Mouse (Mus musculus): ENCODE data around the gene Dkkl1.
A peak's percentile ranks its signal among the peaks of the same experiment; 100 is the strongest.

Gene Dkkl1

DNA sequence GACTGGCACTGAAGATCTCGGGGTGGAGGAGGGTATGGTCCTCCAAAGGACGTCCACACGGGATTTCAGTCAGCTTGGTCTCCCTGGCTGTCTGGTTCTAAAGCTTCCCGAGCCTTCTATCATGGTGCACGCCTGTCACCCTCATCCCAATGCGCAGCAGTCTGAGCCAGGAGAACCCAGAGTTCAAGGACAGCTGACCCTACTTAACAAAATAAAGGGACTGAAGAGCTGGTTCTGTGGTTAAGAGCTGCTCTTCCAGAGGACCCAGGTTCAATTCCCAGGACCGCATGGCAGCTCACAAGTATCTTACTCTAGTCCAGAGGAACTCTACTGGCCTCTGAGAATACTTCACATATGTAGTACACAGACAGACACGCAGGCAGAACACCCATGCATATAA, 17.1 kb upstream of the Dkkl1 start:
- DNase-seq: no peak

DNA sequence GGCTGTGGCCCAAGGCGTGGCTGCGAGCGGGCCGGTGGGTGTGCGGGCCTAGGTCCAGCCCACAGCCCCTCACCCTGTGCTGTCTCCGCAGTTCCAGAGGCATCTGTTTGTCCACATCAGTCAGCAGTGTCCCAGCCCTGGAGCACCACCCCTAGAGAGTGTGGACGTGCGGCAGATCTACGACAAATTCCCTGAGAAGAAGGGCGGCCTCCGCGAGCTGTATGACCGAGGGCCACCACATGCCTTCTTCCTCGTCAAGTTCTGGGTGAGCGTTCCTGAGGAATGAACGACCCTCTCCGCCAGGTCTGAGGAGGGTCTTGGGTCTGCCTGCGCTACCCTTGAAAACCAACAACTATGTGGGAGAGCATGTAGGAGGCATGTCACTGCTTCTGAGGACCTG, 16.6 kb upstream of the Dkkl1 start:
- DNase-seq: no peak

DNA sequence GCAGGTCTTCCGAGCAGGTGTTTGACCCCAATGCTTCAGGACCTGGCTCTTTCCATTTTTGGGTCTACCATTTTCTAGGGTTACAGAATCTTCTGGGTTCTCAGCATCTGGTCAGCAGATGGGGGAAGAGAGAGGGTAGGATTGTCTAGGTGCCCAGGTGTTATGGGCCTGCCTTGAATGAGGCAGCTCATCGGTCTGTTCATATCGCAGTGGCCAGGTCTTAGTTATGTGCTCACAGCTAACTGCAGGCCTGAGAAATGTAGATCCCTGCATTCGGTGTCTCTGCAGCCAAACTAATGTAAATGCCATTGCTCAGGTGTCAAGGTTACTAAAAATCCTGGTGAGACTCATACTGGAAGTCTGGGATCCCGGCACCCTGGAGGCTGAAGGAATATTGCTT, 14.5 kb upstream of the Dkkl1 start:
- no peak for DNase-seq

DNA sequence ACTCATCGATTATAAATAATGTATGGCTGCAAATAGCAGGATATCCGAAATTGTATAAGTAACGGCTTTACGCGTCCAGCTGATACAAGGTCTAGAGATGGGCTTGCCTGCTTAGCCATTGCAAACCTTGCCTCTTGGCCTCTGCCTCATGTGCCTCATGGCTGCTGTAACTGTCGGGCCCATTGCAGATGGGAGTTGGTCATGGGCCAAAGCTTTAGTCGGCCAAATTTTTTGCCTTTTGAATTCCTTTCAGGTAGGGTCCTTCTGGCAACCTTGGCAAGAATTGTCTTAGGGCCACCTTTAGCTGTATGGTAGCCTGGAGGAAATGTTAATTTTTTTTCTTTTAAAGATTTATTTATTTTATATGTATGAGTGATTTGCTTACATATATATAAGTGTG, 12.9 kb upstream of the Dkkl1 start:
- no peak for DNase-seq

DNA sequence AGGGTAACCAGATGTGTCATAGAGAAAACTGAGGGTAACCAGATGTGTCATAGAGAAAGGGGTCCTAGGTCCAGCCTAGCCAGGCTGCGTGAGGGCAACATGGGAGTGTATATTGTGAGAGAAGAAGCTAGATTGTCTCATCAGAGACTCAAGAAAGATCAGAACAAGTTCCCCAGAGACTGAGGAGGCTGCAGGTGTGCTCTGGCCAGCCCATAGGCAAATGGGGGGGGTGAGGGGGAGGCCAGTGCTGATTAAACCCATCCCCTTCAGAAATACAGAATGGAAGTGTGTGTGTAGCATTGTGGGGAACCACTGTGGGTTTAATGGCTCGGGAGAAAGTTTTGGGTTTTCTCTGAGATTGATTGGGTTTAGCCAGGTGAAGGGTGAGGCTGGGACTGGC, 9.7 kb upstream of the Dkkl1 start:
- no peak for DNase-seq

DNA sequence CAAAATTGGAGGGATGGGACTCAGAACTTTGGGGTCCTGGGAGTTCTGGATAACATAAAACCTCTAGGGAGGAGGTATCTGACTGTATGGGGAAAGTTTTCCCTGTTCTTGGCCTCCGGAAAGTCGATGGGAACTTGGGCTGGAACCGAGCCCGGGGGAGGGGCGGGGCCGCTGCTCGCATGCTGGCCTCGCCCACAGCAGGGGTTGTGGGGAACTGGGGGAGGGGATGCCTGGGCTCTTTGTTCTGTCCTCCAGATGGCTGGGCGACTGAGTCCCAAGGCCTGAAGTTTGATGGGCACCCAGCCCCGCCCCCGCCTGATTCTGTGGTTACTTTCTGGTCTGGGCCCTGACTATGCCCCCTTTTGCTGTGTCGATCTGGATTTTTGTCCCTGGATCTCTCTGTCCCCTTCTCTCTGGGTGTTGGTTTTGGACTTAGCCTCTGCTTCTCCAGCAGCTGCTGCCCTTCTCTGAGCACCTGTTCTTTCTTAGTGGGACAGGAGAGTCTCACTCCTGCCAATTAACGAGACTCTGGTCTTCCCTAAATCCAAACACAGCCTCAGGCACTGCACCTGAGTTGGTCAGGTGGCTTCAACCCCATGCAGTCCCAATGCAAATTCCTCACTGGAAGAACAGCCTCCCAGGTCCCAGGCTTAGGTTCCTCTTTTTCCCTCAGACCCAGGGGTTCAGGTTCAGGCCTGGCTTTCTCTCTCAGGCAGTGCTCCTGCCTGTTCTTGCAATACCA, 4.7 kb upstream of the Dkkl1 start:
- DNase-seq: no peak

DNA sequence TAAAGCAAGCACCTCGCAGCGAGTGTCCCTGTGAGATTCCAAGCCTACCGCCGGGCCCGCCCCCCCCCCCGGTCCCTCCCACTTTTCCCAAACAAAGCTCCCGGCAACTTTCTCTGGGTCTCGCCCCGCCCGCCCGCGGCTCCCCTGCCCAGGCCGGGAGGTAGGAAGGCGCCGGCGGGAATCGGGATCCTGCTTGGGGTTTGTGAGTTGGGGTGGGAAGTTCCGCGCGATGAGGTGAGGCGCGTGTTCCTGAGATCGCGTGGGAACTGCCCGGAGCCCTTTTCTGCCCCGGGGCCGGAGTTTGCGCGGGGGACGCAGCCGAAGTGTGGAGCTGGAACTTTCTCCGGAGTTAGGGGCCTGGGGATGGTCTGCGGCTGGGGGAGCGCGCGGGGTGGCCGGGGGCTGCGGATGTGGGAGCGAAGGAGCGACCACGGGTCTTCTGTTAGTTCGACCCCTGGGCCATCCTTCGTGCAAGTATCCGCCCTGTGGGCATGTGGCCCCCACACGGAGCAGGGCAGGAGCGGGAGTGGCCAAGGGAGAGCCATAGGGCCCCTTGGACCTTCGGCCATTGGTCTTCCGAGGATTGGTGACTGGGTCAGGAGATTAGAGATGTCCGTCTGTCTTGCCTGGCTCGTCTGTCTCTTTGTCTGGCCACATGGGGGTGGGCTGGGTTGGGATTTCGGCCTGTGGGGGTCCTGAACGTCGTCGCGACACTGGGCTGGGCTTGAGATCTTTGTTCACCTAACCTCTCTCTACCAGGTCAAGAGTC, 3.9 kb upstream of the Dkkl1 start, which contains the start of gene Tead2:
Tead2 (plus strand) TSS at position 81 of the 769 bp plus-strand sequence.
- no peak for DNase-seq

DNA sequence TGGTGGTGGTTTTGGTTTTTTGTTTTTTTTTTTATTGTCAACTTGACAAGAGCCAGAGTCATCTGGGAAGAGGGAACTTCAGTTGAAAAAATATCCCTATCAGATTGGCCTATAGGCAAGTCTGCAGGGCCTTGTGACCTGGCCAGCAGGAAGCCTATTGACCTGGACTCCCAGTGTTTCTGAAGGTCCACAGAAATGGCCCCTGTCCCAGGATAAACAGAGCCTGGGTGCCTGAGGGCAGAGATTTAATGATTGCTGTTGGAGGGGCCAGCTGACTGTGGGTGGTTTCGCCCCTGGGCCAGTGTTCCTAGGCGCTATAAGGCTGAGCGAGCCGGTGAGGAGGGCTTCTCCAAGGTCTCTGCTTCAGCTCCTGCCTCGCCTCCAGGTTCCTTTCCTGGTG, 1.8 kb upstream of the Dkkl1 start:
- no peak for DNase-seq

DNA sequence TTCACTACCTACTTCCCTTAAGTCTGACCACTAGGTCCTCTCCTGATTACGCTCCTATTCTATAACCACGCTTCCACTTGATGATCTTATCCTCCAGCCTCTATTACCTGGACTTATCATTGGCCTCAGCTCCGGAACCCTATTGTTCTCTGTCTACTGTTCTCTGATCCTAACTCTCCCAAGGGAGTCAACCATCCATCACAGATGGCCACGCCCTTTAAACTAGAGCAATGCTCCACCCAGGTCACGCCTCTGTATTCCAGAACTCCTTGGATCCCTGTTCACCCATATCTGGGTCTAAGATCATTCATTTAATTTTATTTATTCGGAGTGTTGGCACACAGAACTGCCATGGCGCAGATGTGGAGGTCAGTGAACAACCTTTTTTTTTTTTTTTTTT, 409 bp upstream of the Dkkl1 start:
- no peak for DNase-seq

DNA sequence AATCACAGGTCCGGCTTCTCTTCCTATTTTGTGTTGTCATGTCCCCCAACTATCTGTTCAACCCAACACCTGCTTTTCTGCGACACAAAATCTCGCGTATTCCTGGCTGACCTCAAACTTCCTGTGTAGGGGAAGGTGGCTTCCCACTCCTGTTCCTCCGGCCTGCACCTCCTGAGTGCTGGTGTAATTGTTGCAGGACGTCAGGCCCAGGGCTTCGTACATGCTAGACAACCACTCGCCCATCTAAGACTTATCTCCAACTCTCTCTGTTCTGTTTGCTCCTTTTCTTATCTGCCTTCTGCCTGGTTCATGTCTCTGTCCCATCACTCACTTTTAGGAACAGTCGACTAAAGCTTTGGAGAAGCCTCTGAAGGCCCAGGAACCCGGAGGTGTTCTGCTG, 877 bp downstream of the Dkkl1 start:
- no peak for DNase-seq

DNA sequence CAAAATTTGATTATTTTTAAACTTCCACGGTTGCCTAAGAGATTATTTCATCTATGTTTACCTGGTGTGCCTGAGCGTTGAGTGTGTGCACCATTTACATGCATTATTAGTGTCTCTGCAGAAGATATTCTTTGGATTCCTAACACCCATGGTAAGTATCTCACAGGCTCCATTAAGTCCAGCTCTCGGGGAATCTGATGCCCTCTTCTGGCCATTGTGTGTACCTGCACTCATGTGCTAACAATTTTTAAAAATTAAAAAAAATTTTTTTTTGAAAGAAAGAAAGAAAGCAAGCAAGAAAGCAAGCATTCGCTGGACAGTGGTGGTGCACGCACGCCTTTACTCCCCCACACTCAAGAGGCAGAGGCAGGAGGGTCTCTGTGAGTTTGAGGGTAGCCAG, 3.7 kb downstream of the Dkkl1 start:
- no peak for DNase-seq

DNA sequence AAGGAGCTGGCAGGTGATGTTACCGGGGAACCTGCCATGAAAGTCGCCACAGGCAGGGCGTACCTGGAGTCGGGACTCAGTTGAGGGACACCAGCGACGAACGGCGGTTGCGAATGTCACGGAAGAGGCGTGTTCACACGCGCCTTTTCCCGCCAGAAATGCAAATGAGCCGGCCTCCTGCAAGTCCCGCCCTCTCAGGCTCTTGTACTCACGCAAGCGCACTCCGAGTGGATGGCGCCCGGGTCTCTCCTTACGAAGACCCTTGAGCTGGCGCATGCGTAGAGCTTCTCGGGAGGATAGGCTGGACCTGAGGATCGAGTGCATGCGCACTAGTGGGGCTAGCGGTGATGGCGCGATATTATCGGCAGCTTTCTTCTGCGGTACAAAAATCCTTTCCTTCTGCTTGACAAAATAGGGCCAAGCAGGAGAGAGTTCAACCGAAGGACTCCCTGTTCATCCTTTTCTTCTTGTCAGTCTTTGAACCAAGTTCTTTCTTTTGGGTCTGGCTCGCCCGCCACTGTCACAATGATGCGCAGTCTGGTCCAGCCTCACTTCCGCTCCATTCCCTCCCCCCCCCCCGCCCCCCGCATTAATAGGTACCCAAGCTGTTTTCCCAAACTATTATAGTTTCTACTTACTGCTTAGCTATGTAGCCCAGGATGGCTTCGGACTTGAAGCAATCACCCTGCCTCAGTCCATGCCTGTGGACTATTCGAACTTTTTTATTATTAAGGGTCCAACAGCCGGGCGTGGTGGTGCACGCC, 7.4 kb downstream of the Dkkl1 start, which contains the start of gene Ccdc155:
Ccdc155 (minus strand) TSS at position 513 of the 764 bp plus-strand sequence.
- peak; percentile 94 for DNase-seq

DNA sequence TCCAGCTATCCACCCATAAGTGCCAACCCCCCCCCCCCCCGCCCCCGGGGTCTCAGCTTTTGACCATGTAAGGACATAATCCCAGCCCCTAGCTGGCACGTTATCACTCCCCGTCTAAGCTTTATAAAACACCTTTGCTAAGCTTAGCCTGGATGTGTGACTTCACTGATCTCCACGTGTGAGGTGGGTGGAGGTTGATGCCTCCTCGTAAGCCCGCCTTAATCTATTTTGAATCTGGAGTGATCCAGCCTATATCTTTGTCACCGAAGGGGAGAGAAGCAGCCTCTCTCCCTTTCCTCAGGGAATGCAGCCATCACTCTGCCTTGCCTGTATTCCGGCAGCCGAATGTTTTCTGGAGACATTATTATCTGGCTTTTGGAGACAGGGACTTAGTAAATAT, 9.3 kb downstream of the Dkkl1 start:
- DNase-seq: no peak

DNA sequence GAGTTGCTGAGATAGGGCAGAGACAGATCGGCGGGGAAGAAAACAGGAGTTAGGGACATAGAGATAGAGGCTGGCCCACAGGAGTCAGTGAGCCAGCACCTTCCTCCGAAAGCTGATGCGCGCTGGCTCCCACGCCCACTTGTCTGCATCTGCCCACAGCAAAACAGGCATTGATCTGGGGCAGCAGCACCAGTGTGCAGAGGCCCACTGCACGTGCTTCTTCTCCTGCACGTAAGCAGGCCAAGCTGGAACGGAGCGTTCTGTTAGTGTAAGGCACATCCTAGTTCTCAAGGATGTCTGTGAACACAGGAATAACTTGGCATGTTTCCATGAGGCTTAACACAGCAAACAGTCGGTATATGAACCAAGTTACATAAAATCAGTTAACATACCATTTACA, 13.0 kb downstream of the Dkkl1 start:
- peak; percentile 30 for DNase-seq

DNA sequence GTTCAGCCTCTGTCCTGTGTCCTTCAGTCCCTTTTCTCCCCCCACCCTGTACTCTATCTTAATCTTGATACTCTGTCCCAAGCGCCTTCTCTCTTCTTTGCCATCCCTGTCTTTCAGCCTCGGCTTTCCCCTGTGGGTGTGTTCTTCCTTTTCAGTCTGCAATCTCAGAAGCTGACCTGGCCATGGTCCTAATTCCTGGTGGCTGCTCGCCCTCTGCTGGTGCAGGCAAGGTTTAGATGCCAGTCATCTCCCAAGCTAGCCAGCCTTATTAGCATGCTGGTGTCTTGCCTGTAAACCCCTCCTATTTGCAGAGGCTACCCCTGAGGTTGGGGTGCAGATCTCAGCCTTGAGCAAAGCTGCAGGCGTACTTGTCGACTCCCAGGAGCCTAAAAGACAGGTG, 13.5 kb downstream of the Dkkl1 start:
- DNase-seq: peak; percentile 88

DNA sequence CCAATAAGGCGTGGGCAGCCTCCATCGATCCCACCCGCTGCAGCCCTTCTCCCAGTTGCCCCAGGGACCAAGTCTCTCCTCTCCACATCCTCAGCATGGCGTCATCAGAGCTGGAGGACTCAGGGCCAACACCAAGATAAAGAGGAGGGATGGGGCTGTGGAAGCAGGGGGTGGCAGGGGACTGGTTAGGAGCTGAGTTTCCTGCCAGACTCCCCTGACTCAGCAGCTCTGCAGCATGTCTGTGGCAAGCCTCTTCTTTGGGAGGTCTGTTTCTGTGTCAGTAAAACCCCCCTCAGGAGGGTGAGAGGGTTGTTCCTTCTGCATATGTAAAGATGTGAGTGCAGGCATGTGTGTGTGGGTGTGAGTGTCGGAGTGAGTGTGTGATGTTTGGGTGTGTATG, 15.0 kb downstream of the Dkkl1 start:
- peak; percentile 24 for DNase-seq

DNA sequence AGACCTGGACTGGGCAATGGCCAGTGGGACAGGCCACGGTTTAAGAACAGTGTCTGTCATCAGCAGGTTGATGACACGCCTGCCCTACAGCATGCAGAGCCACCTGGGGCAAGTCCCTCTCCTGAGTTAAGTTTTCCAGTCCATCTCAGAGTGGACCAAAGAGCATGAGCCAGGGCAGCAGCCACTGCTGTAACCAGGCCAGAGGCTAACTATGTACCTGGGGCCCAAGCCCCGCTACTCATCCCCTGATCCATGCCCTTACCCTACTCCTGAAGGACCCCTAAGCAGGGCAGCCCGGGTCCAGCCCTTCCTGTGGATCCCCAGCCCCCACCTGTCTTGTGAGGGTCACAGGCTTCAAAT, 15.8 kb downstream of the Dkkl1 start:
- peak; percentile 29 for DNase-seq

DNA sequence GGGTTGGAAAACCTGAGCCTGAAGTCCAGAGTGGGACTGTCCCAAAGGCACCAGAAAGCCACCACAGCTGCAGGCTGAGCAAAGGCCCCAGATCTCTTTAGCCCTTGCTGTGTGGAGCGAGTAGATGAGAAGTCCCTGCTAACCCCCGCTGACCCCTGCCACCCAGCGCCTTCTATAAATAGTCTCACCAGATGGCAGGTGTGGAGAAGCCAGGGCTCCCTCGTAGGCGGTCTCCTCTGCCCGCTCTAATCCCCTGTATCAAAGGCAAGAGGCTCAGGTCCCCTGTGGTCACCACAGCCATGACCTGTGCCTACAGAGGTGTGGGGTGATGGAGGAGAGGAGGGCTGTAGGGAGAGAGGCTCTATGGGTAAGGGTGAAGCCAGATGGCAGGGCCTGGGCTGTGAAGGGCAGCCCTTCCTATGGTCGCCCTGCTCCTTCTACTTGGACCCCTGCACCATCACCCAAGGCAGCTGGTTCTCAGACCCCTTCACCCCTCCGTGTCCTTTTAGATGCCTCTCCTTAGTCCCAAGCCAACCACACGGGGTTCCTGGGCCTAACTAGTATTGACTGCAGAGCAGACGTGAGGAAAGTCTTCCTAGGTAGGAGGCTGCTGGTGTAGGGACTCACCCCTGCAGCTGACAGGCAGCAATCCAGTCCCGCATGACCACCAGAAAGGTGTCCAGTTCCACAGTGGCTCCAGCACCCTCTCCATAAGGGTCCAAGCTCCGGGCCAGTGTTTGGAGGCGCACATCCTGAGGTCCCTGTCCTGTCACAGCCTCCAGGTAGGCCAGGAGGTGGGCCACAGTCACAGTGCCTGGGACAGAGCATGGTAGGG, 16.4 kb downstream of the Dkkl1 start:
- DNase-seq: peak; percentile 59

DNA sequence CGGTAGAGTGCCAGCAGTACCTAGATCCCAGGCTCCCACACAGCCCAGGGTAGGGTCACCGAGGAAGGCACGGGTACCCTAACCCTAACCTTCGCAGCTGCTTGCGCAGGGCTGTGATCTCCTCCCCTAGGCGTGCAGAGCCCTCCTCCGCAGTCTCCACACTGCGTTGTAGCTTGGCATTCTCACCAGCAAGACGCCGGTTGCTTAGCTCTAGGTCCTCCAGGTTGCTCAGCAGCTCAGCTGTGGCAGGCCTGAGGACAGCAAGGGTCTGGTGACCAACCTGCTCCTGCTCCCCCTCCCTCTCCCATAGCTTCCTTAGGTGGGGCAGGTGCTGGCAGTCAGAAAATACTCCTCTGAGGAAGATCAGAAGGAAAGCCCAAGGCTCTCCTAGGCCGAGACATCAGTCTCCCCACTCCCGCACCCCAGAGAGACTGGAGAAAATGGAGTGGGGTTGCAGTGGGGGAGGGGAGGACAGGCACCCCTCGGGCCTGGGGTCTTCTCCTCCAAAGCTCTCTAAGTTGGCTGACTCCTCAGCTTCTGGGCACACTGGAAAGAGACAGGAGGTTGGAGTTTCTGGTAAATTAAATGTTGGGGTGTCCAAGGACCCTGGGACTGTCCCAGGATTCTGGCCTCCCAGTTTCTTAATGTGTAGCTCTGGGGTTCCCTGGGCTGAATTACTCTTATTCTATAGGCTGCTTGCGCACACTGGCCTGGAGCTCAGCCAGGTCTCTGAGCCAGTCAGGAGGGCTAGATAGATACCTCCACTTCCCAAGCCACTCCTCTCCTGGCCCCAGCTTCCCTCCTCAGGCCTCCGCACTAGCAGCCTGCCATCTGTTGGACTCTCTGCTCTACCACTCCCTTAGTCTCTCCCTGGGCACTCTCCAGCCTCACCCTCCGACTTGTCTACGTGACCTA, 17.8 kb downstream of the Dkkl1 start:
- DNase-seq: peak; percentile 61

DNA sequence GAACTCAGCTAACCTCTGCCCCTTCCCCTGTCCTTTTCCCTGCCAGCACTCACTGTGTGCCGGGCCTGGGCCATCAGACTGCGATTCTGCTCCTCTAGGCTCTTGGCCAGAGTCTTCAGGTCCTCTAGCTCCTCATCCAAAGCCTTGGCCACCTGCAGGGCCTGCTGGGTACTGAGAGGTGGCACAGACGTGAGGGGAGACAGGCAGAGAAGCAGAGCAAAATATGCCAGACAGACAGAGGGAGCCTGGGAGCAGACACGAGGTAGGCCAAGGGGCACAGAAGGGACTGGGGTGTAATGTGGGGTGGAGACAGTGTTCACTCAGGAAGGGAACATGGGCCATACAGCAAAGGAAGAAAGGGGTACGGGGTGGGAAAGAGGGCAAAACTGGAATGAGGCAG, 18.5 kb downstream of the Dkkl1 start:
- peak; percentile 61 for DNase-seq

DNA sequence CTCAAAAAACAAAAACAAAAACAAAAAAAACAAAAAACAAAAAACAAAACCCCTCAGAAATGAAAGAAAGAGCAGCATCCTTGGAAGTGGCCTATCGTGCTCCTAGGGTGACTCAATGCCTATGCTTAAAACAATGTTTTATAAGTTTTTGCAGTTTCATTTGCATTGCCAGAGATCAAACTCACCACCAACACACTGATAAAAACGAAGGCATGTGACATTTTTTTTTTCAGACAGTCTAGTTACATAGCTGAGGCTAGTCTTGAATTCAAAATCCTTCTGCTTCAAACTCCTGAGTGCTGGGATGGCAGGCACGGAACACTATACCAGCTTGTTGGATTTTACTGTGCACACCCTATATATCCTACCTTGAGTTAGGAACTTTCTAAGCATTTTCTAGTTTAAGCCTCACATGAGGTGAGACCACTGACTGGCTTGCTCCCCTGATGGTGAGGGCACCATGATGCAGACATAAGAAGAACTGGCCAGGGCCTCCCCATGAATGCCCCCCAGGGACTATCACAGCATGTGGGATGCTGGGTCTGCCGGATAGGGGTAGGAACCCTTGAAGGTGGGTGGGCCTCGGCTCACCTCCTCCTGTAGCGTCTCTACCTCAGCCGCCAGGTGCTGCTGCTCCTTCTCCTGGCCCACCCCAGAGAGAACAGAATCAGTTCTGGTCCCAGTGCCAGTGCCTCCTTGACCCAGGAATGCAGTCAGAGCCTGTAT, 19.2 kb downstream of the Dkkl1 start:
- DNase-seq: peak; percentile 43
